Mouse (Mus musculus) hindbrain, embryonic 15.5 days (tissue): Measurements from ENCODE around the gene Med4. TPM values are rescaled to one million over a fixed set of nuclear protein-coding genes. Genes with fewer than 3 reads are reported as not detected.
A peak's percentile ranks its signal among the peaks of the same experiment; 100 is the strongest.

Experiments
- ATAC-seq: fragments of 200-750 bp; cut with Nextera tagmentation; 2 replicates; pipeline ENCODE4 v1.8.0; 2017; ENCODE audit warnings: low read depth, moderate number of reproducible peaks, moderate TSS enrichment; ENCODE audit not compliant: low FRiP score
- H3K27ac ChIP-seq: fragments of 300-500 bp; sonication (generic); replicated peaks from 2 replicates; pipeline ENCODE4 v1.5.1; 2015; ENCODE audit warnings: mild to moderate bottlenecking, inconsistent platforms
- H3K27me3 ChIP-seq: fragments of 300-500 bp; sonication (generic); 2 replicates; pipeline ENCODE4 v1.6.1; 2015; ENCODE audit warnings: control low read depth, inconsistent platforms
- H3K36me3 ChIP-seq: fragments of 300-500 bp; sonication (generic); 2 replicates; pipeline ENCODE4 v1.6.1; 2015; ENCODE audit warnings: control low read depth, inconsistent platforms
- H3K4me1 ChIP-seq: fragments of 300-500 bp; sonication (generic); replicated peaks from 2 replicates; pipeline ENCODE4 v1.6.1; 2015; ENCODE audit warnings: control low read depth, inconsistent platforms
- H3K4me2 ChIP-seq: fragments of 300-500 bp; sonication (generic); 2 replicates; pipeline ENCODE4 v1.6.1; 2015; ENCODE audit warnings: moderate library complexity, mild to moderate bottlenecking, inconsistent platforms
- H3K4me3 ChIP-seq: fragments of 300-500 bp; sonication (generic); 2 replicates; pipeline ENCODE4 v1.5.1; 2015; ENCODE audit warnings: mild to moderate bottlenecking, inconsistent platforms
- H3K9ac ChIP-seq: fragments of 300-500 bp; sonication (generic); 2 replicates; pipeline ENCODE4 v1.6.1; 2015; ENCODE audit warnings: inconsistent platforms
- H3K9me3 ChIP-seq: fragments of 300-500 bp; sonication (generic); 2 replicates; pipeline ENCODE4 v1.6.1; 2016; ENCODE audit warnings: control low read depth, inconsistent platforms
- WGBS: fragments of 180-500 bp; shearing (Covaris S2); methylation state at CpG from one replicate; pipeline ENCODE4 v1.1.7; 2015; 5-methylcytosine and 5-hydroxymethylcytosine counted together
- polyA plus RNA-seq: library from polyadenylated mRNA; unstranded; fragments of >200 nt; fragmentation: Nextera tagmentation; extraction: Ambion mirVana; gene quantifications from 2 replicates; pipeline ENCODE4 v1.2.1, GENCODE M21; 2015

Gene Med4
- polyA plus RNA-seq, 1 experiment from 2014 or later: 78.7 TPM

GRCm38 (mm10) chr14:73547034-73547433 is 37.2 kb downstream of the Med4 start:
- peaks cover 1% of the 10 kb centered on the region; the same call in 1 of the 2 replicates for H3K4me1 ChIP-seq
- H3K9ac ChIP-seq: no peak overlapping the region
- WGBS: 74% methylated on average over 4 of the region's 4 CpGs
- H3K27ac ChIP-seq: no peak overlapping the region
- H3K4me2 ChIP-seq: no peak overlapping the region
- H3K9me3 ChIP-seq: no peaks in the 10 kb centered on the region
- ATAC-seq: no peak
- H3K4me3 ChIP-seq: no peak overlapping the region
- H3K27me3 ChIP-seq: no peaks in the 10 kb centered on the region
- H3K36me3 ChIP-seq: no peaks in the 10 kb centered on the region

- Histone ChIP-seq H3K4me2 (no peak within 1 kb of the TSS), H3K4me1 (peaks cover 6% of the 10 kb centered on the region; the same call in 1 of the 2 replicates), H3K4me3 (no peak within 1 kb of the TSS), H3K27ac (no peak within 1 kb of the TSS), H3K27me3 (no peaks in the 10 kb centered on the region), H3K9ac (no peak within 1 kb of the TSS), H3K36me3 (no peaks in the 10 kb centered on the region), H3K9me3 (no peaks in the 10 kb centered on the region)
- 91% methylated on average over 3 of the region's 3 CpGs for WGBS
- ATAC-seq: no peak
Measured at GRCm38 (mm10) chr14:73548051-73548450, 38.2 kb downstream of the Med4 start, which contains the start of gene Nudt15. Gene Nudt15, minus strand, starts transcription at chr14:73548242.

GRCm38 (mm10) chr14:73550291-73550690 is 40.5 kb downstream of the Med4 start:
- H3K27me3 ChIP-seq: no peaks in the 10 kb centered on the region
- ATAC-seq: no peak
- H3K36me3 ChIP-seq: no peaks in the 10 kb centered on the region
- peaks cover 21% of the 10 kb centered on the region for H3K4me1 ChIP-seq
- no peaks in the 10 kb centered on the region for H3K9me3 ChIP-seq
- H3K9ac ChIP-seq: no peak overlapping the region
- no peak overlapping the region for H3K27ac ChIP-seq
- no peak overlapping the region for H3K4me3 ChIP-seq
- H3K4me2 ChIP-seq: no peak overlapping the region
- 64% methylated on average over 3 of the region's 3 CpGs for WGBS

GRCm38 (mm10) chr14:73550732-73551131 is 40.9 kb downstream of the Med4 start:
- Histone ChIP-seq H3K27me3 (no peaks in the 10 kb centered on the region), H3K4me2 (no peak overlapping the region), H3K9me3 (no peaks in the 10 kb centered on the region), H3K27ac (no peak overlapping the region), H3K4me3 (no peak overlapping the region), H3K36me3 (no peaks in the 10 kb centered on the region), H3K9ac (no peak overlapping the region), H3K4me1 (peaks cover 21% of the 10 kb centered on the region)
- no peak for ATAC-seq
- WGBS: 32% methylated on average over 8 of the region's 8 CpGs

GRCm38 (mm10) chr14:73551164-73551563 is 41.3 kb downstream of the Med4 start:
- Histone ChIP-seq H3K4me1 (peaks cover 21% of the 10 kb centered on the region), H3K9me3 (no peaks in the 10 kb centered on the region), H3K36me3 (no peaks in the 10 kb centered on the region), H3K27ac (no peak overlapping the region), H3K27me3 (no peaks in the 10 kb centered on the region), H3K9ac (no peak overlapping the region), H3K4me3 (no peak overlapping the region), H3K4me2 (no peak overlapping the region)
- ATAC-seq: no peak
- WGBS: 90% methylated on average over 6 of the region's 6 CpGs

- Histone ChIP-seq H3K27ac (peak overlapping the region; percentile 80), H3K9me3 (no peaks in the 10 kb centered on the region), H3K4me2 (peak overlapping the region; percentile 79), H3K36me3 (no peaks in the 10 kb centered on the region), H3K27me3 (no peaks in the 10 kb centered on the region), H3K4me1 (peaks cover 21% of the 10 kb centered on the region), H3K9ac (peak overlapping the region; percentile 83), H3K4me3 (peak overlapping the region; percentile 66)
- 4% methylated on average over 60 of the region's 61 CpGs for WGBS
- ATAC-seq: peak; percentile 96
Measured at GRCm38 (mm10) chr14:73552341-73553121, 42.7 kb downstream of the Med4 start.

GRCm38 (mm10) chr14:73553122-73553696 is 43.4 kb downstream of the Med4 start:
- Histone ChIP-seq H3K27ac (peak overlapping the region; percentile 80), H3K4me3 (peak overlapping the region; percentile 66), H3K4me1 (peaks cover 21% of the 10 kb centered on the region), H3K36me3 (no peaks in the 10 kb centered on the region), H3K9ac (peak overlapping the region; percentile 83), H3K4me2 (peak overlapping the region; percentile 79), H3K27me3 (no peaks in the 10 kb centered on the region), H3K9me3 (no peaks in the 10 kb centered on the region)
- under 1% methylated on average over 10 of the region's 10 CpGs for WGBS
- no peak; the same call in 1 of the 2 replicates for ATAC-seq

Other genes with a start within 250 kb of the Med4 start
- gene Rb1, start 184.2 kb upstream of the Med4 start, polyA plus RNA-seq: 25.7 and 27.5 TPM in 2 replicates
- gene Itm2b, start 124.7 kb upstream of the Med4 start, polyA plus RNA-seq: 709 and 713 TPM in 2 replicates
- 122 and 124 TPM in 2 replicates for gene Sucla2, start 15.3 kb downstream of the Med4 start, polyA plus RNA-seq
- gene Nudt15, start 38.2 kb downstream of the Med4 start, polyA plus RNA-seq: 8.5 and 8.8 TPM in 2 replicates
- gene Gm21750, start 151.2 kb downstream of the Med4 start, polyA plus RNA-seq: not detected in 2 replicates